Mouse (Mus musculus): ENCODE measurements around the gene Sgms1. TPM values are rescaled to one million over a fixed set of nuclear protein-coding genes. Genes with fewer than 3 reads are reported as not detected.

Sgms1 gene
- polyA plus RNA-seq (2014; fragmentation: Illumina TruSeq; extraction: RNeasy Lipid Tissue Mini Kit (QIAGEN cat#74804); ENCODE audit: low read depth, low replicate concordance), result 55.2 TPM

GRCm38 (mm10) chr19:32389001-32389871, at the start of gene Sgms1:
Sgms1 (minus strand) TSS chr19:32389714.

GRCm38 (mm10) chr19:32107771-32108306, 281.7 kb downstream of the Sgms1 start, which contains the start of gene Asah2:
Asah2 (minus strand) TSS chr19:32108211.

Other genes starting within 250 kb of the Sgms1 start
- 39.8 TPM for gene Rpl9-ps6, start 76.9 kb upstream of the Sgms1 start, polyA plus RNA-seq (2014; fragmentation: Illumina TruSeq; extraction: RNeasy Lipid Tissue Mini Kit (QIAGEN cat#74804); ENCODE audit: low read depth, low replicate concordance)
- gene Minpp1, start 96.1 kb upstream of the Sgms1 start, polyA plus RNA-seq (2014; fragmentation: Illumina TruSeq; extraction: RNeasy Lipid Tissue Mini Kit (QIAGEN cat#74804); ENCODE audit: low read depth, low replicate concordance), result 23.4 TPM
- 22.5 TPM for gene Papss2, start 206.1 kb upstream of the Sgms1 start, polyA plus RNA-seq (2014; fragmentation: Illumina TruSeq; extraction: RNeasy Lipid Tissue Mini Kit (QIAGEN cat#74804); ENCODE audit: low read depth, low replicate concordance)